Mouse (Mus musculus) erythroblast, embryonic 14.5 days (primary cell): Measurements from ENCODE around the gene Nr5a2.

Source experiments
- GATA1 ChIP-seq: IDR thresholded peaks from 2 replicates; pipeline ENCODE4 v1.6.1; 2012; ENCODE audit warnings: low read length, inconsistent platforms, mixed read lengths
- TAL1 ChIP-seq: IDR thresholded peaks from 3 replicates; pipeline ENCODE4 v1.6.1; 2012; ENCODE audit warnings: low read length, inconsistent platforms, mixed read lengths

GRCm38 (mm10) chr1:136898130-136898529, 62.1 kb downstream of the Nr5a2 start:
- no peak for TF ChIP-seq GATA1
- TF ChIP-seq TAL1 = no peak
